9 mouse cellular contexts compared by ENCODE assay signal in the genomic region with DNA sequence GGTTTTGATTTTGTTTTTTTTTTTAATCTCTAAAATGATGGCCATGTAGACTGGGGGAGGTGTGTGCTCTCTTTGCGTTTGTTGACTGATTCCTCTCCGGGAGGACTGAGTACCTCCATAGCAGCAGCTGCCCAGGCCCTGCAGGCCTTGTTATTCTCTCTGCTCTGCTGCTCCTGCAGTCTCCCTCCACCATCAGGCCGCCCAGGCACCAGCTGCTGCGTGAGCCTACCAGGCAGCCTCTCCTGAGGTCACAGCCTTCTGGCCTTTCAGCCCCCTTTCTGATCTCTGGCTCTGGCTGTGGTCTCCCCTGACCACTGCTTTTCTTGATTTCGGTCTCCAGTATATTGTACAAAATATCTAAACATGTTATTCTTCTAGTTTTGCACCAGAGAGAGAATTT. TPM values are rescaled to one million over a fixed set of nuclear protein-coding genes. Genes with fewer than 3 reads are reported as not detected.
A peak's percentile ranks its signal among the peaks of the same experiment; 100 is the strongest.
DNase-seq lines count a peak whose midpoint lies in the region; ATAC-seq lines count a peak whose summit lies in the region.
"Had no signal": no experiment of that assay in that cellular context is flagged by ENCODE, and none has a peak within 500 bp of the region (broad histone marks: within the 10 kb centered on the region; RNA-seq: fewer than 3 reads in every experiment).

No protein-coding gene starts in this region.

- peak; percentile 64 to 67 for DNase-seq in cerebellum, postnatal 10 days
- DNase-seq in kidney, postnatal 10 days: peak; percentile 29
- no peak for DNase-seq in kidney, adult 18-20 months
- DNase-seq in brain, adult 2 months (ENCODE audit: low read depth, low spot score): peak; percentile 38
- peak; percentile 88 for DNase-seq in midbrain, embryonic 11.5 days (ENCODE audit: low spot score, missing footprints)
- DNase-seq in adrenal gland, postnatal 36 days: no peak
- no peak for DNase-seq in urinary bladder, adult 18-20 months (ENCODE audit: low spot score in 2 of 2)

- peaks cover 7% of the 10 kb centered on the region for H3K4me1 ChIP-seq in midbrain, embryonic 11.5 days (ENCODE audit: control insufficient read depth, insufficient read depth, low read length)

- no peaks in the 10 kb centered on the region for H3K9me3 ChIP-seq in midbrain, embryonic 11.5 days (ENCODE audit: control insufficient read depth, low read length)

- 27% methylated on average over 5 of the region's 5 CpGs for WGBS in midbrain, embryonic 11.5 days

- no peak overlapping the region for H3K4me3 ChIP-seq in midbrain, embryonic 11.5 days (ENCODE audit: low read depth, low read length)

- no peaks in the 10 kb centered on the region for H3K36me3 ChIP-seq in midbrain, embryonic 11.5 days (ENCODE audit: control insufficient read depth, insufficient read depth, low read length)

- H3K27ac ChIP-seq in midbrain, embryonic 11.5 days (ENCODE audit: low read depth, low read length): peak overlapping the region; percentile 40; the same call in 1 of the 2 replicates

- H3K4me2 ChIP-seq in midbrain, embryonic 11.5 days: no peak overlapping the region

- no peak overlapping the region for H3K9ac ChIP-seq in midbrain, embryonic 11.5 days (ENCODE audit: low read length)

- no peaks in the 10 kb centered on the region for H3K27me3 ChIP-seq in midbrain, embryonic 11.5 days (ENCODE audit: control insufficient read depth, insufficient read depth, low read length)

- no peak; the same call in 1 of the 2 replicates for ATAC-seq in cerebellum, adult (ENCODE audit: insufficient number of reproducible peaks, low FRiP score, low TSS enrichment)
- no peak for ATAC-seq in midbrain, embryonic 11.5 days (ENCODE audit: low FRiP score)

RNA-seq across cellular contexts. Expression of gene Serp2, which starts 56.7 kb away (rescaled TPM):
- 45.5 and 47.3 TPM in 2 replicates for polyA plus RNA-seq in midbrain, embryonic 11.5 days (2014; fragmentation: Nextera tagmentation; extraction: Ambion mirVana)
- 1 to 10 TPM; 4.2 to 6.4 TPM for total RNA-seq in adrenal gland, postnatal 36 days (2021)
- total RNA-seq: granulocyte monocyte progenitor cell, adult 5-6 weeks had no signal

Comparison
In these comparisons a context has a peak if more than half of its experiments do, and no peak if none do; other contexts are left out.
1. DNase-seq: peak in cerebellum, postnatal 10 days (2 of 2), kidney, postnatal 10 days (single experiment), brain, adult 2 months (single experiment) and midbrain, embryonic 11.5 days (single experiment); none in kidney, adult 18-20 months (single experiment), adrenal gland, postnatal 36 days (0 of 2) and urinary bladder, adult 18-20 months (0 of 2).